Comparison of ENCODE assay signal across 8 mouse cellular contexts in genomic region chr5:52516072-52516476, GRCm38 (mm10). TPM values are rescaled to one million over a fixed set of nuclear protein-coding genes. Genes with fewer than 3 reads are reported as not detected.
DNase-seq lines count a peak whose midpoint lies in the region; ATAC-seq lines count a peak whose summit lies in the region.

No protein-coding gene starts in this region.

- ATAC-seq in intestine, embryonic 16.5 days: peak; percentile 31; the same call in 1 of the 2 replicates

- H3K36me3 ChIP-seq in intestine, embryonic 16.5 days (ENCODE audit: control insufficient read depth, insufficient read depth, low read length): no peaks in the 10 kb centered on the region
- no peaks in the 10 kb centered on the region for H3K36me3 ChIP-seq in midbrain, embryonic 10.5 days

- H3K4me2 ChIP-seq in intestine, embryonic 16.5 days (ENCODE audit: low read depth, low read length): peak overlapping the region; percentile 55

- no peaks in the 10 kb centered on the region; the same call in 1 of the 2 replicates for H3K27me3 ChIP-seq in intestine, embryonic 16.5 days (replicated peaks; ENCODE audit: control insufficient read depth, insufficient read depth, low read length)
- peaks cover 12% of the 10 kb centered on the region for H3K27me3 ChIP-seq in midbrain, embryonic 10.5 days (ENCODE audit: low read depth, poor library complexity, severe bottlenecking)

- H3K4me1 ChIP-seq in intestine, embryonic 16.5 days (ENCODE audit: control insufficient read depth, insufficient read depth, low read length): peaks cover 5% of the 10 kb centered on the region; the same call in 1 of the 2 replicates
- peaks cover 8% of the 10 kb centered on the region for H3K4me1 ChIP-seq in midbrain, embryonic 10.5 days

- no peak overlapping the region for H3K27ac ChIP-seq in intestine, embryonic 16.5 days (ENCODE audit: low read length)
- H3K27ac ChIP-seq in midbrain, embryonic 10.5 days (replicated peaks): peak overlapping the region; percentile 77

- H3K4me3 ChIP-seq in intestine, embryonic 16.5 days (ENCODE audit: low read length): peak overlapping the region; percentile 38
- H3K4me3 ChIP-seq in midbrain, embryonic 10.5 days: peak overlapping the region; percentile 52

- DNase-seq in adrenal gland, adult (ENCODE audit: inconsistent age in 2 of 2, low spot score in 1 of 2): peak; percentile 4 to 29
- no peak for DNase-seq in adrenal gland, postnatal 4 days (ENCODE audit: low spot score in 2 of 2)
- DNase-seq in right cerebral cortex, adult 18-20 months: peak; percentile 18
- no peak for DNase-seq in right cerebral cortex, postnatal 25 days
- peak; percentile 44 for DNase-seq in midbrain, embryonic 10.5 days (ENCODE audit: low spot score)
- DNase-seq in ovary, adult 18-20 months (ENCODE audit: low spot score): no peak
- no peak for DNase-seq in ovary, postnatal 14 days (ENCODE audit: low spot score)

- WGBS in intestine, embryonic 16.5 days: 23% methylated on average over 21 of the region's 21 CpGs
- WGBS in midbrain, embryonic 10.5 days: 18% methylated on average over 21 of the region's 21 CpGs

- H3K9me3 ChIP-seq in intestine, embryonic 16.5 days (ENCODE audit: control insufficient read depth, low read length): peaks cover 9% of the 10 kb centered on the region; the same call in 1 of the 2 replicates
- H3K9me3 ChIP-seq in midbrain, embryonic 10.5 days (replicated peaks): peaks cover 7% of the 10 kb centered on the region; the same call in 1 of the 2 replicates

- H3K9ac ChIP-seq in intestine, embryonic 16.5 days (ENCODE audit: low read depth, low read length): 0 out of 2 replicates have a peak overlapping the region, but pooled peaks have one; percentile 29

RNA-seq across cellular contexts. Expression of gene Ccdc149, which starts 44.8 kb away (rescaled TPM):
- total RNA-seq in adrenal gland, postnatal 4 days (2021): 1 to 10 TPM; 7.9 to 8.2 TPM
- polyA plus RNA-seq in intestine, embryonic 16.5 days (2015; fragmentation: Nextera tagmentation; extraction: Ambion mirVana): 2.8 and 3.2 TPM in 2 replicates
- 1.9 and 2.9 TPM in 2 replicates for polyA plus RNA-seq in midbrain, embryonic 10.5 days (2016; fragmentation: Nextera tagmentation; extraction: Ambion mirVana)

RNA-seq across cellular contexts. Expression of gene Lgi2, which starts 50.2 kb away (rescaled TPM):
- 1 to 10 TPM; 3.7 to 4.4 TPM for total RNA-seq in adrenal gland, postnatal 4 days (2021)
- polyA plus RNA-seq in intestine, embryonic 16.5 days (2015; fragmentation: Nextera tagmentation; extraction: Ambion mirVana): 2.9 and 4.1 TPM in 2 replicates
- 1.4 TPM in 2 replicates for polyA plus RNA-seq in midbrain, embryonic 10.5 days (2016; fragmentation: Nextera tagmentation; extraction: Ambion mirVana)

Comparison
In these comparisons a context has a peak if more than half of its experiments do, and no peak if none do; other contexts are left out.
1. DNase-seq: peak in adrenal gland, adult (2 of 2), right cerebral cortex, adult 18-20 months (single experiment) and midbrain, embryonic 10.5 days (single experiment); none in adrenal gland, postnatal 4 days (0 of 2), right cerebral cortex, postnatal 25 days (single experiment), ovary, adult 18-20 months (single experiment) and ovary, postnatal 14 days (single experiment).